Mouse (Mus musculus) heart, adult 8-10 months (tissue): Measurements from ENCODE around the gene Matk. TPM values are rescaled to one million over a fixed set of nuclear protein-coding genes. Genes with fewer than 3 reads are reported as not detected.
"Not testable (repeated sequence)": the region's sequence is repeated elsewhere in the genome, so short reads cannot be mapped to it uniquely, and the experiment has no call there.

Experiments
- DNase-seq: peaks from one replicate; pipeline ENCODE4 v3.0.0; 2022; ENCODE audit warnings: low spot score
- total RNA-seq, 4 experiments: library from RNA; stranded (reverse); gene quantifications; 2 replicates each; pipeline ENCODE4 v1.2.4; 2022

The Matk gene
- under 1 TPM; 0.26 to 0.75 (median 0.62) TPM for total RNA-seq

DNA sequence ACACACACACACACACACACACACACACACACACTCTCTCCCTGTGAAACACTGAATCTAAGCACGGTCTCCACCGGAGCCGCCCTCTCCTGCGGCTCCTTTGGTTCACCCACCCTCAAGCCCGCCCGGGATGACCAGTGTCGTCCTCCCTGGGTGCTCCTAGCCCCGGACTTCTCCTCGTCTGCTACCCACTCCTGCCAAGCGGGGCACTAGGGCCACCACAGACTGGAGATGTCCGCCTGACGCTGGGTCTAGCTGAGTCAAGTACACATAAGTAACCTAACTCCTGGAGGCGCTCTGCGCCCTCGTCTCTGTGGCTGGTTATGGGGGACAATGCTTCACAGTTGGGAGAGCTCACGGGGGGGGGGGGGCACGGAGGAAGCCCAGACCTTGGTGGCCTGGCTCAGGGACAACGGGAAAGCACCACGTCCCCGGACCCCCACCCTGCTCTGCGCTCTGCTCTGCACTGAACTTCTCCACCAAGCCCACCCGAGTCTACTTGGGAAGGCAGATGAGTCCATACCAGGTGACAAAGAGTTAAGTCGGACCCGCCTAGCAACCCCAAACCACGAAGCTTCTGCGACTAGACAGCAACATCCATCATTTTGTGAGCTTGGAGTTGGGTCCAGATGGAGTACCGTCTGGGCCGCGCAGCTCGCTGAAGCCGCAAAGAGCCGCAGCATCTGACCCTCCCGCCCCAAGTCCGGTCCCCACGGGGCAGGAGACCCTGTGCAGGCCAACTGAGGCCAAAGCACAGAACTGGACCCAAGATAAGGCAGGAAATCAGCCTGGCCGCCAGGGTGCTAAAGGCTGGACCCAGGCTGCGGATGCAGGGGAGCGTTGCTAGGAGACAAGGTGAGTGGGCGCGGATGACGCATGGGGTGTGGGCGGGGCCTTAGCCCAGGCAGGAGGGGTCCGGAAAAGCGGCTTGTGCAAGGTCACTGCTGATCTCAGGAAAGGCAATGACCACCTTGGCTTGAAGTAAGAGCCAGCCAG lies at the start of gene Matk:
Gene Matk, plus strand, starts transcription at position 512 of the 996 bp plus-strand sequence.
- no peak for DNase-seq

DNA sequence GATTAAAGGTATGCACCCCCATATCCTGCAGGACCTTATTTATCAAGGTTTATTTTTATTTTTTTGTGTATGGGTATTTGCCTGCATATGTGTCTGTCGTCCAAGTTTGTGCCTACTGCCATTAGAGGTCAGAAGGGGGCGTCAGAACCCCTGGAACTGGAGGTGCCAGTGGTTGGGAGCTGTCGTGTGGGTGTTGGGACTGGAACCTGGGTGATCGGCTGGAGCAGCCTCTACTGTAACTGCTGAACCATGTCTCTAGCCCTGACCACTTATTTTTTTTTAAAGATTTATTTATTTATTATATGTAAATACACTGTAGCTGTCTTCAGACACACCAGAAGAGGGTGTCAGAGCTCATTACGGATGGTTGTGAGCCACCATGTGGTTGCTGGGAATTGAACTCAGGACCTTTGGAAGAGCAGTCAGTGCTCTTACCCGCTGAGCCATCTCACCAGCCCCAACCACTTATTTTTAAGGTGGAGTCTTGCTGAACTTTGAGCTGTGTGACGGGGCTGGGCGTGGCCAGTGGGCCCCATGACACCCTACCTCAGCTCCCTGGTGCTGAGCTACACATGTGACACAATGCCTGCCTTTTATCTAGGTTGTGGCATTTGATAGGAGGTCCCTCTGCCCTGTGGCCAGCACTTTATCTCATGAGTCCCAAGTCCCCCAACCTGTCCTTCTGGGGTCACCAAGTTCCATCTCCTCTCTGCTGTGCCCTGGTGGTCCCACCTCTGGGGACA lies 49.6 kb upstream of the Matk start:
- no peak for DNase-seq

DNA sequence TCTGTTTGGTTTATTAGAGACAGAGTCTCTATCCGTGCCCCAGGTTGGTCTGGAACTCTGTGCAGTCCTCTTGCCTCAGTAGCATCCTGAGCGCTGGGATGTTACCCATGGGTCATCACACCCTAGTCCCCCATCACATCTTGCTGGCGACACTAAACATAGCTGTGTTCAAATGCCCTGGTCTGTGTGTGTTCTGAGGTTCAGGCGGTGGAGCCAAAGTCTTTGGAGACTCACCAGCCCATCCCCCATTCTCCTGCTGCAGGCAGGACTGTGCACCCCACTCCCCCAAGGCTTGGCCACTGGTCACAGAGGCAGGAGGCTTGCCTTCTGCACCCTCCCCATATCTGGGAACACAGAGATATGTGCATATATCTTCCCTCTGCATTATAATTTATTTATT lies 48.6 kb upstream of the Matk start:
- no peak for DNase-seq

DNA sequence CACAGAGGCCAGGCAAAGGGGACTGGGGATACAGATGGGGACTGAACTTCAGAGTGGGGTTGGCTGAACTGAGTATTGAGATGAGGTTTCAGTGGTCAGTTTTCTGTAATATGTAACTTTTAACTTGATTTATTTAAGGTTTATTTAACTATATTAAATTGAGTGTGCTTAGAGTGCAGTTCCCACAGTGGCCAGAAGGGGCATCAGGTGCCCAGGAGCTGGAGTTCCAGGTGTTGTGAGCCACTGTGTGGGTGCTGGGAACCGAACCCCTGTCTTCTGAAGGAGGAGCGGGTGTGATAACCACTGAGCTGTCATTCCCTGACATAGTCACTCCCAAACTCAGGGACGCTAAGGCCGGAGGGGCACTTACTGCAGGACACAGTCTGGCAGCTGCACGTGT lies 42.6 kb upstream of the Matk start:
- DNase-seq: no peak

DNA sequence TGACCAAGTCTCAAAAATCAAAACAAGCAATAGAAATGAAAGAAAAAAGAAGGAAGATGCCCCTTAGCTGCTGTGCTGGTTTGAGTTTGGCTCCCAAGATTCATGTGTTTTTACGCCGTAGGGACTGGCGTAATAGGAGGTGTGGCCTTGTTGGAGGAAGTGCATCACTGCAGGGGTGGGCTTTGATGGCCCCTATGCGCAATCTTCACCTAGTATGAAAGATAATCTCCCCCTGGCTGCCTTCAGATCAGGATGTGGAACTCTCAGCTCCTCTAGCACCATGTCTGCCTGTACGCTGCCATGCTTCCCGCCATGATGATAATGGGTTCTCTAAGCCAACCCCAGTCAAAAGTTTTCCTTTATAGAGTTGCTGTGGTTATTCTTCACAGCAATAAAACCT lies 36.5 kb upstream of the Matk start:
- no peak for DNase-seq

DNA sequence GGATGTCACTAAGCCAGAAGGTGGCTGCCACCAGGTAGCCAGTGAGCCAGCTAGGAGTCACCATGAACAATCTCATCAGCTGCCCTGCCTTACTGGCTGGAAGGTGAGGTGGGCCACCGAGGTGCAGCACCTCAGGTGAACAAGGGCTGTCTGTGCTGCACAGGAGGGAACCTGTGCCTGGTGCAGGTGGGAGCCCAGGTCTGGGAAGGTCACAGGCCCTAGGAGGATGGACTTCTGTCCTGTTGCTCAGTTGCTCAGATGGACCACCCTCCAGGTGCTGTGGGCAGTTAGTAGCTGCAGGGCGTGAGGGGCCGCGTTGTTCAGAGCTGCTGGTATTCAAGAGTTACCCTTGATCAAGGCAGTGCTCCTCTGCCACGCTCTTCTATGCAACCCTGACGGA lies 35.9 kb upstream of the Matk start:
- no peak for DNase-seq

DNA sequence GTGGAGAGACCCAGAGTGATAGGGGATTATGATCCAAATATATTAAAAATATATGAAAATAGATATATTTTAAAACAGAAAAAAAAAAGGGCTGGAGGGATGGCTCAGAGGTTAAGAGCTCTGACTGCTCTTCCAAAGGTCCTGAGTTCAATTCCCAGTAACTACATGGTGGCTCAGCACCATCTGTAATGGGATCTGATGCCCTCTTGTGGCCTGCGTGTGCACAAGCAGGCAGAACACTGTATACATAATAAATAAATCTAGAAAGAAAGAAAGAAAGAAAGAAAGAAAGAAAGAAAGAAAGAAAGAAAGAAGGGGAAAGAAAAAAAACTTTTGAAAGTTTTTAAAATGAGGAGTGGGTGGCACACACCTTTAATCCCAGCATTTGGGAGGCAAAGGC lies 35.5 kb upstream of the Matk start:
- DNase-seq: not testable (repeated sequence)

DNA sequence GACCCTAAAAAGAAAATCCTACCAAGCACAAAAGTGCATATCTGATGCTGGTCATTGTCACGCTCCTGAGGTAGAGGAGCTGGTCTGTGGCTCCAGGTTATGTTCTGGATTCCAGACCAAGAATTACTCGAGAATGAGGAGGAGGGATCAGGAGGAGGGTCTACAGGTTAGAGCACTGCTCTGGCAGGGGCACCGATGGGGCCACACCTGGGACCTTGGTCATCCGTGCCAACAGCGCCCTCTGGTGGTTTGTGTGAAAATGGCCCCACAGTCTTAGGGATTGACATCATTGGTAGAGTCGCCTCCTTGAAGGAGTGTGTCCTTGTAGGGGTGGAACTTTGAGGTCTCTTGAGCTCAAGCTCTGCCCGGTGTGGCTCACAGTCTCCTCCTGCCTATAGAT lies 34.8 kb upstream of the Matk start:
- DNase-seq: peak; percentile 38

DNA sequence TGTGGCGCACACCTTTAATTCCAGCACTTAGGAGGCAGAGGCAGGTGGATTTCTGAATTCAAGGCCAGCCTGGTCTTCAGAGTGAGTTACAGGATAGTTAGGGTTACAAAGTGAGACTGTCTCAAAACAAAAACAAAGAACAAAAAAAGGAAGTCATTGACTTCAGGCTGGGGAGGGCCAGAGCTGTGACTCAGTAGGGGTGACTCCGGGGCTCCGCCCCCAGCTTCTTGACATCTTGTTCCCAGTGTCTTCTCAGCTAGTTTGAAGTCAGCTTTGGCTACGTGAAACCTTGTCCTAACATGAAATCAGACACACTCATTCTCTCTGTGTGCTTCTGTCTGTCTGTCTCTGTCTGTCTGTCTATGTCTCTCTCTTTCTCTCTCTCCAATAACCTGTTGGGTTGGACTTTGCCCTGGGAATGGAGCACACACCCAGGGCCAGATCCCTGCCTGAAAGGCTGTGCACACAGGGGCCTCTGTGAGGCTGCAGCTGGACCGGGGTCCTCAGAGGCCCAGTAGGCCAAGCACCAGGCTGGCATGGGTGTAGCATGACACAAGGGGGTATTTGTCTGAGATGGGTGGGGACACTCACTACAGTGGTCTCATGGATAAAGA lies 31.2 kb upstream of the Matk start:
- DNase-seq: no peak

DNA sequence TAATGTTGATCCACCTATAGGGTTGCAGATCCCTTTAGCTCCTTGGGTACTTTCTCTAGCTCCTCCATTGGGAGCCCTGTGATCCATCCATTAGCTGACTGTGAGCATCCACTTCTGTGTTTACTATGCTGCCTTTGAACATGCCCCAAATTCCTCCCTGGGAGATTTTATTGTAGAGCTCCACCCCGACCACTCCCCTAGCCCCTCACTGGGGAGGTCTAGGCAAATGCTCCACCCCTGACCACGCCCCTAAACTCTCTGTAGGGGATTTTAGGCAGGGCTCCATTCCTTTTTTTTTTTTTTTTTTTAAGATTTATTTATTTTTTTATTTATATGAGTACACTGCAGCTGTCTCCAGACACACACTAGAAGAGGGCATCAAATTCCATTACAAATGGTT lies 29.0 kb upstream of the Matk start:
- not testable (repeated sequence) for DNase-seq

DNA sequence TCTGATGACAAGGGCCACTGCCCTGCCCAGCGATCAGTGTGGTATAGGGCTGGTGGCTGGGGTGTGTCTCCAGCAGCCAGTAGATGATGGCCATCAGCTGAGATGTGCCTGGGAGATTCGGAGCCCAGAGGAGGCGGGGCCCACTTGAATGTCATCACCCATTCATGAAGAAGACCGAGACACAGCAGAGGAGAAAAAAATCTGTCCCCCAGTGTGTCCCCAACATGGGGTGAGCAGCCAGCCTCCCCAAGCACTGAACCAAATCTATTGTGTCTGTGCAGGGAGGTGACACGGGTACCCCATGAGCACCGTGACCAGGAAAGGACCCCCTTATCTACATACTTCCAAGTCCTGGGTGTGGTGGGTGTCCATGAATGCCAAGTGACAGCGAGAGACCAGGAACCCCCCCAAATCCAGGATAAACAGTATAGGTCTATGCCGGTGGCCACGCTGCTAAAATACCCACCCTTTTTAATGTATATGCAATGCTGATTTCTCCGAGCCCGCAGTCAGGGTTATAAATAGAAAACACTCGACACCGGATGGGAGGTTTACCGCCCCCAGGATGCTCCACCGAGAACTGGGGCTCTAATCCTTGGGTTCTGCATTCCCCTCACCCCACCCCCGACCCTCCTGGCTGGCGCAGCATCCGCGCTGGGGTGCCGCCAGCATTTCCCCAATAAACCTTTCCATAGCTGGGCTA lies 22.8 kb upstream of the Matk start:
- no peak for DNase-seq

DNA sequence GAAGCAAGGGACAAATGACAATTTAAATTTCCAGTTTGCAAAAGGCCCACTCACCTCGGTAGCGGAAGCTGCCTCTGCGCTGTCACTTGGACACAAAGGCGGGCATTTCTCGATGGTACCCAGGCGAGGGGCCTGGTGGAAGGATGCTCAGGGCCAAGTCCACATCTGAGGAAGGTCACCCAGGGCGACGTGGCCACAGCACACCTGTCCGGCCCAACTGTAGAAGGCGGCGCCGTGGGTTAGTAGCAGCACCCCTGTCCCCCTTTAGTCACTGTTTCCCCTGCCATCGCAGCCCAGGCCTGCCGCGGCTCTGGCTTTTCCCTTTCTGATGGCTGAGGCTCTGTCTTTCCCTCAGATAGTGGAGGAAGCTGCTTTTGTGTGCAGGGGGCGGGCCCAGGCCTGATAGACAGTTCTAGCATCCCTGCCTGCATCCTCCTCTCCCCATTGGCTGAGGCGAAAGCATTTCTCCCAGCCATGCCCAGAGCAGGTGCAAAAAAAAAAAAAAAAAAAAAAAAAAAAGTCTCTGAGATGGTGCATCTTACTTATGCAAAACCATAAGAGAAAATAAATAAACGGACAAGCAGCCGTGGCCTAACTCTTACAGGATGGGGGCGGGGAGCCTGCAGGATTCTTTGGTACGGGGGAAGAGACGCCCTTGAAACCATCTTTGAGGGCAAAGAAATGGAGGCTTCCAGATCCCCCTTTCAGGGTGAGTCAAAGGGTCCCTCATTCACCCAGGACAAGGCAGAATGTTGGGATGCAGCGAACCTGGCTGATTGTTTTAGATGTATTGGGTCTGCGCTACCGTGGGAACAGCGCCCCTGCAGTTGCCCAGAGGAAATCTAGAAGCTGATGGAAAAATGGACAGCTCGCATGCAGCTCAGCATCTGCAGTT lies 22.1 kb upstream of the Matk start, which contains the start of gene Atcay:
Gene Atcay, minus strand, starts transcription at position 396 of the 895 bp plus-strand sequence.
- no peak for DNase-seq

DNA sequence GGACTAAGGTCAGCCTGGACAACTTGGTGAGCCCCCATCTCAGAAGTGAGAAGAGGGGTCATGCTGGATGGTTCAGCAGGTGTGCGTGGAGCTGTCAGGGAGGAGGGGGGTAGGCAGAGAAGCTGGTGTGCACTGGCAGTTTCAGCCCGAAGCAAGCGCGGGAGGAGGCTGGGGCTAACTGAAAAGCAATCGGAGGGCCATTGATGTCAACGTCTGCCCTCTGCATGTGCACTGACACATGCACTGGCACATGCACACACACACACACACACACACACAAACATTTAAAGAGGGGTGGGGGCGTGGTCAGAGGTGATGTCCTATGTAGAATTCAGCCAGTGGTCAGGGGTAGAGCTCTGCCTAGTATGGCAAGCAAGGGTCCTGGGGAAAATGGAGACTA lies 21.3 kb upstream of the Matk start:
- no peak for DNase-seq

DNA sequence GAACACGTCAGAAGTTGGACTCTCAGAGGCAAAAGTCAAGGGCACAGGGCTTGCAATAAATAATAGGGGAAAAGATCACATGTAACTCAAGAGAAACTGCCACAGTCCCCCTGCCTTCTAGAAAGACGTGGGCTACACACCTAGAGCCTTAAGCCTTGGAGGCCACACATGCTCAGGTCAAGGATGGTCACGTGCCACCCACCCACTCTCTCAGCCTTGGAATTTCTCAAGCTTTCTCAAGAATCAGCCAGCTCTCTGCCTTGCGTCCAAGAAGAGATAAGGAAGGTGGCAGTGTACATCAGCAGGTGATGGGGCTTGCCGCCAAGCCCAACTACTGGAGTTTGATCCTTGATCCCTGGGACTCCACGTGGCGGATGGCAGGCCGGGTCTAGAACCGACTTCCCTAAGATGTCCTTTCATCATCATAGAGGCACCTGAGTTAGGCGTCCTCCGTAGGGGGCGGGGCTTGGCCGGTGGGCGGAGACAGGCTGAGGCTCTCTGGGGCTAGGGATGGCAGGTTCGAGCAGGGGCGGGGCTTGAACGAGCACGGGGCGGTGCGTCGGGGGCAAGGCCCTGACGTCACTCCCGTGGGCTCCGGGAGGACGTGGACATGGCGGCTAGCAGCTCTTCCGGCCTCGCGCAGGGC lies 20.0 kb upstream of the Matk start, which contains the start of gene Zfr2:
Gene Zfr2, plus strand, starts transcription at position 576 of the 646 bp plus-strand sequence.
- peak; percentile 55 for DNase-seq

DNA sequence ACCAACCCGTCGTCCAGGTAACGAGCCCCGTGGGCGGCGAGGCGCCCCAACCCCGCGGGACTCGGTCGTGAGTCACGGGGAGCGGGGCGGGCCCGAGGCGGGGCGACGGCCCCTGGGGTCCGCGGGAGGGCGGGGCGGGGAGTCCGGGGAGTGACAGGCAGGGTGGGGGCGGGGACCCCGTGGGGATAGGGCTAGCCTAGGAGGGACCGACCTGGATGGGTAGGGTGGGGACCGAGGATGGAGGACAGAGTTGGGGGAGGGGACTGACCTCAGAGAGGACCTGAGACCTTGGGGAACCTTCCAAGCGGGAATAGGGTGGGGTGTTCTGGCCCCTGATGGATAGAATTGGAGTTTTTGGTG lies 19.5 kb upstream of the Matk start:
- DNase-seq: no peak

DNA sequence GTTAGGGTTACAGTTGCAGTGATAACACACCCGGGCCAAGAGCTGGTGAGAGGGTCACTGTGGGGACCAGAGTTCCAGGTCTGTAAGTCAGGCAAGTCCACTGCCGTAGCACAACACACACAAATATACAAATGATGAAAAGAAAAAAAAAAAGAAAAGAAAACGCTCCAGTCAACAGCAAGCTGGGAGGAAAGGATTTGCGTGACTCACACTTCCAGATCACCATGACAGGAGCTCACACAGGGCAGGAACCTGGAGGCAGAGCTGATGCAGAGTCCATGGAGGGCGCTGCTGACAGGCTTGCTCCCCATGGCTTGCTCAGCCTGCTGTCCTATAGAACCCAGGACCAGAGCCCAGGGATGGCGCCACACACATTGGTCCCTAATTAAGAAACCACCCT lies 18.5 kb upstream of the Matk start:
- no peak for DNase-seq

DNA sequence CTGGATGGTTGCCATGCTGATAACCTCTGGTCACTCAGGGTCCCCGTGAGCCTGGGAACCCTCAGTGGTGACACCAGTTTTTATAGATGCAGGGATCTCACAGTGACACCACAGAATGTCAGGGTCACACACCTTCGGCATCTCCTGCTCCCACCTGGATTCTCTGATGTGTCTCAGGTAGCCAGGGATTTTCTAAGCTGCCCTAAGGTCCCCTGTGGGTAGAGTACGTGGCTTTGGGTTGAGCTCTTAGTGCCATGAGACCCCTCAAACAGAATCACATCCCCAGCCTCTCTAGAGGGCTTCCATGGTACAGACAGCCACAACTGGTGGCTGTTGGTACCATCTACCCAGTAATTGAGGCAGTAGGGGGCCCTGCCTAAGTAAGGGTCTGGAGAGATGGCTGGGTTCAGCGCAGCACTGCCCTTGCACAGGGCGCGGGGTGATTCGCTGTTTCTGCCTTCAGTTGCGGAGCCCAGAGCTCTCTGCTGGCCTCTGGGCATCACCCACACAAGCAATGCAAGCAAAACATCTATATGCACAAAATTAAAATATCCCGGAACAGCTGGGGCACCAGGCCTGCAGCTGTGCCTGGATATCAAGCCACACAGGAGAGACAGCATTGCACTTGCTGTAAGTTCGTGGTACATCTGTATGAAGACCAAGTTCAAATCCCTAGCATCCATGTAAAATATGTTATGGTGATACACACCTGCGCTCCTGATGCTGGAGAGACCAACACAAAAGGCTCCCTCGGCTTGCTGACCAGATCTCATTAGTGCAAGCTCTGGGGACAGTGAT lies 16.1 kb upstream of the Matk start:
- DNase-seq: no peak

DNA sequence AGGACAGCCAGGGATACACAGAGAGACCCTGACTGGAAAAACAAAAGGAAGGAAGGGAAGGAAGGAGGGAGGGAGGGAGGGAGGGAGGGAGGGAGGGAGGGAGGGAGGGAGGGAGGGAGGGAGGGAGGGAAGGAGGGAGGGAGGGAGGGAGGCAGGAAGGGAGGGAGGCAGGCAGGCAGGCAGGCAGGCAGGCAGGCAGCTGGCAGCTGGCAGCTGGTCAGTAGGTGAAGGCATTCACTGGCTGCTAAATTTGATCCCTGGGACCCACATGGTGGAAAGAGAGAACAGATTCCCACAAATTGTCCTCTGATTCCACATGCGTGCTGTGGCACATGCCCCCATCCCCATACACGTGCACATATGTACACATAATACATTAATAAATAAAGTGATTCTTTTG lies 14.1 kb upstream of the Matk start:
- no peak for DNase-seq

DNA sequence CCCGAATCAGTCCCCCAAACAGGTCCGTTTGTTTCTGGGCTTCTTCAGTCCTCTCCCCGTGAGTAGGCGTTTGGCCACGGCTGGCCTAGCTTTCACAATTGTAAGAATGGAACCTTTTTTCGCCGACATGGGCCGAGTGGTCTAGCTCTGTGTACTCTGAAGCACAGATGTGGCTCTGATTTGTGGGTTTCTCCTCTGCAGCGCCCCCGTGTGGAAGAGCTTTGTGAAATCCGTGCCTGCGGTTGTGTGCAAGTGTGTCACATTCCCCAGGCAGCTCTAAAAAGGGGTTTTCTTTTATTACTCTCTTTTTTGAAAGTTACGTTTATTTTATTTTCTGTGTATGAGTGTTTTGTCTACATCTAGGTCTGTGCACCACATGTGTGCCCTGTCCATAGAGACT lies 11.9 kb upstream of the Matk start:
- DNase-seq: no peak
